Mouse (Mus musculus): Measurements from ENCODE around the gene Gpr1. TPM values are rescaled to one million over a fixed set of nuclear protein-coding genes. Genes with fewer than 3 reads are reported as not detected.

Gpr1 gene
- total RNA-seq (2014; rRNA removed) (not detected in 2 replicates), polyA plus RNA-seq (2012; rRNA removed) (not detected in 2 replicates)

DNA sequence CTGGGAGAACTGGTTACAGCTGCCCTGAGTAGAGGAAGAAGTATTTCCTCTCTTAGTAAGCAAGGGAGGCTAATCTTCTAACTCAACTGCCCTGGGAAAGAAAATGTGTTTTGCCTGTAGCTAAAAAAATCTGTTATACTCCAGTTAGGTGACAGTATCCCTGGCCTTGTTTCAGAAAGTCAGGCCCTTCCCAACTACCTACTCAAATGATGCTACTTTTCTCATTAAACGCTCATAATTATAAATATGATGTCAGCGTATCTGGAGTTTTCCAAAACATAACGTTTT is at the start of gene Gpr1:
TSS of gene Gpr1 (minus strand) at position 273 of the 288 bp plus-strand sequence.
- Histone ChIP-seq H3K27me3 (ENCODE audit: control insufficient read depth, insufficient read depth, low read length) (peaks cover 2% of the 10 kb centered on the region; the same call in 1 of the 2 replicates), H3K4me3 (ENCODE audit: insufficient read depth, low read depth, low read length) (no peak within 1 kb of the TSS), H3K4me1 (ENCODE audit: control insufficient read depth, insufficient read depth, low read length) (no peaks in the 10 kb centered on the region), H3K36me3 (ENCODE audit: control insufficient read depth, insufficient read depth, low read length) (no peaks in the 10 kb centered on the region), H3K27ac (replicated peaks; ENCODE audit: insufficient read depth, low read depth, low read length) (no peak within 1 kb of the TSS), H3K79me2 (ENCODE audit: control insufficient read depth, insufficient read depth, low read length) (no peaks in the 10 kb centered on the region), H3K9ac (ENCODE audit: low read depth, low read length) (no peak within 1 kb of the TSS)
- no peak for DNase-seq (ENCODE audit: extremely low read depth, low read depth, low spot score)
- no peak for TF ChIP-seq CTCF (IDR thresholded peaks at IDR 0.05; ENCODE audit: low read depth, low read length)
- TF ChIP-seq POLR2A (IDR thresholded peaks at IDR 0.05; ENCODE audit: extremely low read depth, insufficient read depth, low read length) = no peak
- 43% methylated on average over 3 of the region's 3 CpGs for WGBS

DNA sequence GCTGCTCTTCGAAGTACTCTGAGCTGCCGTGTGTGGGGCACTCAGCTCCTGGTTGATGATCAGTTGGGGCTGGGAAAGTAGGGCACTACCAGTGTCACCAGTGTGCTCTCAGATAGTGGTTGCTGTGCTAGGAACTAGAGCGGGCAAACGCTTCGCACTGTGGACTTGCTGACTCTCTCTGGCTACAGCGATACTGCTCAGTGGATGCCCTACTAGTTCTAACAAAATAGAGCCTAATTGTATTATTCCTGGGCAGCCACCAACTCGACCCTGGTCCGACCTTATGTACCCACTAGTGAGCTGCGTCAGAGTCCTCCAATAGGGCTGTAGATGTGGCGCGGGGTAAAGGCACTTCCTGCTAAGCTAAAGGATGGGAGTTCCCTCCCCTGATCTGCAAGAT is 49.3 kb upstream of the Gpr1 start:
- no peaks in the 10 kb centered on the region for H3K79me2 ChIP-seq (ENCODE audit: control insufficient read depth, insufficient read depth, low read length)
- no peaks in the 10 kb centered on the region for H3K4me1 ChIP-seq (ENCODE audit: control insufficient read depth, insufficient read depth, low read length)
- H3K4me3 ChIP-seq (ENCODE audit: insufficient read depth, low read depth, low read length) = no peak overlapping the region
- 42% methylated on average over 11 of the region's 11 CpGs for WGBS
- no peaks in the 10 kb centered on the region for H3K36me3 ChIP-seq (ENCODE audit: control insufficient read depth, insufficient read depth, low read length)
- no peak for TF ChIP-seq POLR2A (IDR thresholded peaks at IDR 0.05; ENCODE audit: extremely low read depth, insufficient read depth, low read length)
- TF ChIP-seq CTCF (IDR thresholded peaks at IDR 0.05; ENCODE audit: low read depth, low read length) = no peak
- no peak for DNase-seq (ENCODE audit: extremely low read depth, low read depth, low spot score)
- H3K27me3 ChIP-seq (ENCODE audit: control insufficient read depth, insufficient read depth, low read length) = peaks cover 19% of the 10 kb centered on the region
- H3K27ac ChIP-seq (replicated peaks; ENCODE audit: insufficient read depth, low read depth, low read length) = no peak overlapping the region
- H3K9ac ChIP-seq (ENCODE audit: low read depth, low read length) = no peak overlapping the region

DNA sequence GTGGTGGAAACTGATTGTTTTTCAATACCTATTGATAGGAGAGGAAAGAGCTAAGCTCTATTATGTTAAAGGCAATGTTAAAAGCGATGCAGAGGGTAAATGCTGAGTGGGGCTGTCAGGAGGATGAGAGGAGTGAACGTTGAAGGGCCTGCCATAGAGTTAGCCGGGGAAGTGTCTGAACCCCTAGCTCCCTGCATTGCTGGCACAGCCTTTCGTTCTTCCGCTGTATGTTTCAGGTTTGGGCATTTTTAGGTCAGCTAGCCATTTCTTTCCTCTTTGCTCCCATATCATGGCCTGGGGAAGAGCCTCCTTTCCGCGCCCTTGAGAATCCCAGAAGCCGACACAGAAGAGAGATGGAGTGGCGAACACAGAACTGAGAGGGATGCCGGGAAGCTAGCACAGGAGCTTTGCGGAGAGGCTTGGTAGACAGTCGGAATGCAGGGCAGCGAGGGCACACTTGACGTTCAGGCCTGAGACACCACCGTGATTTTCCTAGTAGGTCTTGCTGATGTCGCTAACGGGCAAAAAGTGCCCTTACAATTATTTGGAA is 46.8 kb upstream of the Gpr1 start:
- Histone ChIP-seq H3K4me1 (ENCODE audit: control insufficient read depth, insufficient read depth, low read length) (no peaks in the 10 kb centered on the region), H3K36me3 (ENCODE audit: control insufficient read depth, insufficient read depth, low read length) (no peaks in the 10 kb centered on the region), H3K4me3 (ENCODE audit: insufficient read depth, low read depth, low read length) (no peak overlapping the region), H3K27ac (replicated peaks; ENCODE audit: insufficient read depth, low read depth, low read length) (no peak overlapping the region), H3K9ac (ENCODE audit: low read depth, low read length) (no peak overlapping the region), H3K79me2 (ENCODE audit: control insufficient read depth, insufficient read depth, low read length) (no peaks in the 10 kb centered on the region), H3K27me3 (ENCODE audit: control insufficient read depth, insufficient read depth, low read length) (peaks cover 23% of the 10 kb centered on the region)
- TF ChIP-seq POLR2A (IDR thresholded peaks at IDR 0.05; ENCODE audit: extremely low read depth, insufficient read depth, low read length) (no peak), CTCF (IDR thresholded peaks at IDR 0.05; ENCODE audit: low read depth, low read length) (no peak)
- DNase-seq (ENCODE audit: extremely low read depth, low read depth, low spot score) = no peak
- 50% methylated on average over 17 of the region's 17 CpGs for WGBS

DNA sequence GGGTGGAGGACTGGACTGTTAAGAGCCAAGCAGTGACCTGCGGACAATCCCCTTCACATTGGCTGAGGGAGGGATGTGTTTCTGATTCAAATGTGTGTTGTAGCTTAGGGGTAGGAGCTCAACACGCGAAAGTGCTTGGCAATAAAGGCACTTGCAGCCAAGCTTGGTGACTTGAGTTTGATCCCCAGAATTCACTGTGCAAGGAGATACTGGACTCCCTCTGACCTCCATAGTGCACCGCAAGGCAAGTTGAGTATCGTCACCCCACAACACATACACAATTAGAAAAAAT is 46.3 kb upstream of the Gpr1 start:
- Histone ChIP-seq H3K36me3 (ENCODE audit: control insufficient read depth, insufficient read depth, low read length) (no peaks in the 10 kb centered on the region), H3K9ac (ENCODE audit: low read depth, low read length) (no peak overlapping the region), H3K4me1 (ENCODE audit: control insufficient read depth, insufficient read depth, low read length) (no peaks in the 10 kb centered on the region), H3K79me2 (ENCODE audit: control insufficient read depth, insufficient read depth, low read length) (no peaks in the 10 kb centered on the region), H3K27ac (replicated peaks; ENCODE audit: insufficient read depth, low read depth, low read length) (no peak overlapping the region), H3K27me3 (ENCODE audit: control insufficient read depth, insufficient read depth, low read length) (peaks cover 25% of the 10 kb centered on the region), H3K4me3 (ENCODE audit: insufficient read depth, low read depth, low read length) (no peak overlapping the region)
- no peak for TF ChIP-seq POLR2A (IDR thresholded peaks at IDR 0.05; ENCODE audit: extremely low read depth, insufficient read depth, low read length)
- no peak for TF ChIP-seq CTCF (IDR thresholded peaks at IDR 0.05; ENCODE audit: low read depth, low read length)
- no peak for DNase-seq (ENCODE audit: extremely low read depth, low read depth, low spot score)
- WGBS = 45% methylated on average over 5 of the region's 5 CpGs

DNA sequence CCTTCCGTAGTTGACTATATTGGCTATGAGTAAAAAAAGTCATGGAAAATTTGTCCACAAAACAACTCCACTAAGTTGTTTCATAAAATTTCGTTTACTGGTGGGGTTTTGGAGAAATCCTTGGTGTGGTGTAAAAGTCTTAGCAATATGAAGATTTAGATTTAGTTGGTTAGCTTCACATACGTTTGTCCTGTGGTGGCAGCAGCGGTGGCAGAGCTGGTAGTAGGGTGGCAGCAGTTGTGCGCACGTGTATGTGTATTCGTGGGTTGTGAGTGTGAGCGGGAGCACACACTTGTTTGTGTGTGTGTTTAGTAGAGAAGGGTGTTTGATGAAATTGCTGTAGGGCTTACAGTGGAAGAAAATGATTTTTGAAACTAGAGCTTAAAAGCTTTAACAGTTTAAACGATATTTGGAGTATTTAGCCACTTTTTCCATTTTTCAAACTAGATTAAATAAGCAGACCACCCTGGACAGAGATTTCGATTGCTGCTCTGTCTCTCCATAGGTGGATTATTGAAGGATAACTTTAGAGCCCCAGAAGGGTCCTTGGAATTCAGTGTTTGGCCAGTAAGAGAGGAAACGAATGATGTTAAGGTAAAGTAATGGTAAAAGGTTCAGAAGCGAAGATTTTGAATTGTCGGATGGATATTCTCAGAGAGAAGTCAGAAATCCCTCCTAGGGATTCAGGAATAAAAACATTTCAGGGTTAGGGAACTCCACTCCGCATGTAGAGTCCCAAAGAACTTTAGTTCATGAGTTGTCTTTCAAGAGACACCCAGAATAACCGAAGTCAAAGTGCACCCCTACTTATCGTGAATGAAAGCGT is 45.8 kb upstream of the Gpr1 start:
- H3K27me3 ChIP-seq (ENCODE audit: control insufficient read depth, insufficient read depth, low read length) = peaks cover 30% of the 10 kb centered on the region
- 44% methylated on average over 17 of the region's 17 CpGs for WGBS
- no peak overlapping the region for H3K27ac ChIP-seq (replicated peaks; ENCODE audit: insufficient read depth, low read depth, low read length)
- TF ChIP-seq POLR2A (IDR thresholded peaks at IDR 0.05; ENCODE audit: extremely low read depth, insufficient read depth, low read length) = no peak
- TF ChIP-seq CTCF (IDR thresholded peaks at IDR 0.05; ENCODE audit: low read depth, low read length) = no peak
- no peak overlapping the region for H3K9ac ChIP-seq (ENCODE audit: low read depth, low read length)
- H3K79me2 ChIP-seq (ENCODE audit: control insufficient read depth, insufficient read depth, low read length) = no peaks in the 10 kb centered on the region
- no peak overlapping the region for H3K4me3 ChIP-seq (ENCODE audit: insufficient read depth, low read depth, low read length)
- H3K36me3 ChIP-seq (ENCODE audit: control insufficient read depth, insufficient read depth, low read length) = no peaks in the 10 kb centered on the region
- DNase-seq (ENCODE audit: extremely low read depth, low read depth, low spot score) = no peak
- no peaks in the 10 kb centered on the region for H3K4me1 ChIP-seq (ENCODE audit: control insufficient read depth, insufficient read depth, low read length)

DNA sequence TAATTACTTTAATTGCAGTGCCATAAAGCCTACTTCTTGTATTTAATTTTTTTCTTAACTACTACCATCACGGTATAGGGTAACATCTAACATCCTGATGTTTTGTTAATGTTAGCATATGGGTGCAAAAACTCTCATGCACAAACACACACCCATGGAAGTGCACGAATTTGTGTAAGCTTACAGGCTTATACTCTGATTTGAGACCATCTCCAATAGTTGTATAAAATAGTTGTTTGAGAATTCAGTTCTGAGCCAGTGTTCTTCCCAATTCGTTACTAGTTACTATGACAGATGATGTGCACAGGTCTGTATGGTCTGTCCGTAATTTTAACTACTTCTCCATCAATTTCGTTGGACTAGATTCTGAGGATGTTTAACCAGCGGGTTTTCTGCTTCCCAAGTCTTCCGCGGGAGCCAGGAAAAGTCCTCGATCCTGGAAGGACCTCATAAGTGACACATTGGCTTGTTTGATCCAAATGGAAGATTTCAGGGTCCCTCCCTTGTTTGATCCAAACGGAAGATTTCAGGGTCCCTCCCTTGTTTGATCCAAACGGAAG is 45.0 kb upstream of the Gpr1 start:
- Histone ChIP-seq H3K27ac (replicated peaks; ENCODE audit: insufficient read depth, low read depth, low read length) (no peak overlapping the region), H3K36me3 (ENCODE audit: control insufficient read depth, insufficient read depth, low read length) (no peaks in the 10 kb centered on the region), H3K9ac (ENCODE audit: low read depth, low read length) (no peak overlapping the region), H3K79me2 (ENCODE audit: control insufficient read depth, insufficient read depth, low read length) (no peaks in the 10 kb centered on the region), H3K4me3 (ENCODE audit: insufficient read depth, low read depth, low read length) (no peak overlapping the region), H3K4me1 (ENCODE audit: control insufficient read depth, insufficient read depth, low read length) (no peaks in the 10 kb centered on the region), H3K27me3 (ENCODE audit: control insufficient read depth, insufficient read depth, low read length) (peaks cover 26% of the 10 kb centered on the region)
- TF ChIP-seq POLR2A (IDR thresholded peaks at IDR 0.05; ENCODE audit: extremely low read depth, insufficient read depth, low read length) (no peak), CTCF (IDR thresholded peaks at IDR 0.05; ENCODE audit: low read depth, low read length) (no peak)
- WGBS = 44% methylated on average over 11 of the region's 11 CpGs
- no peak for DNase-seq (ENCODE audit: extremely low read depth, low read depth, low spot score)
